Mouse (Mus musculus) neural tube, embryonic 10.5 days (tissue): Measurements from ENCODE around the gene Adipoq.
"Not testable (repeated sequence)": the region's sequence is repeated elsewhere in the genome, so short reads cannot be mapped to it uniquely, and the experiment has no call there.

ENCODE experiments used
- DNase-seq: peaks from one replicate; pipeline ENCODE4 v3.0.0-alpha.2; 2017; ENCODE audit warnings: low spot score; ENCODE audit errors: extremely low spot score

Adipoq gene

DNA sequence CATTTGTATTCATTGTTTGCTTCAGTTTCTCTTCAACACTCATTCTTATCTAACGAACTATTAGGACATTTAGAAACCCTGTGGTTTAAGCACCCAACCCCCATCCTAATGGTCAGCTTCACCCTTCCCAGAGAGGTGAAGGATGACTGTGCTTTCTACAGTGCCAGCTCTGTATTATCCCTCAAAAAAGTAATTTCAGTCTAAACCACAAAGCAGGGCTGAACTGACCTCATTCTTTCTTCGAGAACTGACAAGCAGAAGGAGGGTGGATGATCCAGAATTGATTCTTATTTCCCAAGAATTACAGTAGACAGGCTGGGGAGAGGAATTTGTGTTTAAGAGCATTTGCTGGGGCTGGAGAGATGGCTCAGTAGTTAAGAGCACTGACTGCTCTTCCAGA, 13.4 kb downstream of the Adipoq start:
- DNase-seq: no peak

DNA sequence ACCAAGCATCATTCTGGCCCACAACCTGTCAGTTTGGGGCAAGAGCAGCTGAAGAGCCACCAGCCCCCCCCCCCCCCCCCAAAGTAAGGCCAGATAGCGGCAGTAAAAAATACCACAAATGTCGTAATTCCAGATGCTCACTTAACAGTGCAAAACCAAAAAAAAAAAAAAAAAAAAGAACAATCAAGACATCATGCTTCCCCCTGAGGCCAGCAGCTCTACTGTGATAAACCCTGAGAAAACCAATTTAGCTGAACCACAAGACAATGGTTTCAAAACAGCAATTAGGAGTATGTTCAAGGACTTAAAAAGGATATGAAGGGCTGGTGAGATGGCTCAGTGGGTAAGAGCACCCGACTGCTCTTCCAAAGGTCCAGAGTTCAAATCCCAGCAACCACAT, 15.8 kb downstream of the Adipoq start:
- DNase-seq: no peak

DNA sequence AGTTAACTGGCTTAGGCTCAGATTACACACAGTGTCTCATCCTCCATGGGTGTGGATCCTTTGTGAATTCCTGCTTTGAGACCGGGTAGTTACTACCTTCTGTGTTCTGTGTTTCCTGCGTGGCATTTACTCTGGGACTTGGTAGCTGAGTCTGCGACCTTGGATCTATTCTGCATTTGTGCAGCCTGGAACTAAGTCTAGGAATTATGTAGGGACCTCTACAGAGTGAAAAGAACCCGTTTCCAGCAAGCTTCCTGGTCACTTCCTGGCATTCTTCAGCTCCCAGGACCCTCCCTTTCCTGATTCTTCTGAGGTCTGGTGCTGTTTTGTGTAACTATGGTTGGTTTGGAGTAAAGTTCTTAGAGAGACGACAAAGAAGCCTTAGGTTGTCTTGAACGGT, 18.1 kb downstream of the Adipoq start:
- no peak for DNase-seq

DNA sequence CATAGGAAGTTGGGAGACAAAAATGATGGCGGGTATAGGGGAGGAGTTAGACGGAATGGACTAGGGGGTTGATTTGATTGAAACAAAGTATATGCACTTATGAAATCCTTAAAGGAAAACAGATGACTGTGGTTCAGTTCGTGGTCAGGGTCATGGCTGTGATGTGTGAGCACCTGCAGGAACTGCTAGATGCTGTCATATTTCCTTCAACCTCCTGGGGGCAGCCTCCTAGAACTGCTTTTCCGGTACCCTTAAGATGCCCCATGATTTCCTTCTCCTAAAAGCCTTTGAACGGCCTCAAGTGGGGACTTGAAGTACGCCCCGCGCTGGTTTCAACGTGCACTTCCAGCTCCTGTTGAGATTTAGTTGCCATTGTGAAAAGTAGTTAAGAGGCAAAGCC, 19.1 kb downstream of the Adipoq start:
- DNase-seq: no peak

DNA sequence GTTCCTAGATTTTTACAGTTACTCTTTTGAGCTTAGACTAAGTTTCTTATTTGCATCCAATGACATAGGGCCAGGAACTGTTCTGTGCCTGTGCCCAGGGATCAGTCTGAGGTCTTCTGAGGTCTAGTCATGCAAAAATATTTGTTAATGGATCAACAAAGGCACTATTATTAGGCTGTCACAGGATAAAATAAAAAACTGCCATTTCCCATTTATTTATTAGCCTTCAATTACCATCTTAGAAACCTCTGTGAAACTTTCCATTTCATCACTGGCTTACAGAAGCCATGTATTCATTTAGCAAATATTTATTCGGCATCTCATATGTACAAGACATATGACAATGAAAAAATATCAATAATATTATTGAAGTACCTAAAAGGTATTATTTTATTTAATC, 20.3 kb downstream of the Adipoq start:
- no peak for DNase-seq

DNA sequence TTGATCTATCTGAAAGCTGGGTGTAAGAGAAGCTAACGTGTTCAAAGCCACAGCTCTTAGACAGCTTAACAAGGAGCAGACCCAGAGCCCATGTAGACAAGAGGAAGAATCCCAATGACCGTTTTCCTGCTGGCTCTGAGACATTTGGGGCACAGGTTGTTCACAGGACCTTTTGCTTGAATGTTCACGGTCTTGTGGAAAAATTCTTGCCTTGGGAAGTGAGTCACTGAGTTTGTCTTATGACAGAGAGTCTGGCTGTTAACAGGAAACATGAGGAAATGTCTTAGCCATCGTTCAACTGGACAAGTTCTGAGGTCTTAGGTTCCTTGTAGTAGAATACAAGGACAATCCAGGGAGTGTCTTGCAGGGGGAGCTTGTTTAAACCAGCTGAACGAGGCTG, 20.7 kb downstream of the Adipoq start:
- no peak for DNase-seq

DNA sequence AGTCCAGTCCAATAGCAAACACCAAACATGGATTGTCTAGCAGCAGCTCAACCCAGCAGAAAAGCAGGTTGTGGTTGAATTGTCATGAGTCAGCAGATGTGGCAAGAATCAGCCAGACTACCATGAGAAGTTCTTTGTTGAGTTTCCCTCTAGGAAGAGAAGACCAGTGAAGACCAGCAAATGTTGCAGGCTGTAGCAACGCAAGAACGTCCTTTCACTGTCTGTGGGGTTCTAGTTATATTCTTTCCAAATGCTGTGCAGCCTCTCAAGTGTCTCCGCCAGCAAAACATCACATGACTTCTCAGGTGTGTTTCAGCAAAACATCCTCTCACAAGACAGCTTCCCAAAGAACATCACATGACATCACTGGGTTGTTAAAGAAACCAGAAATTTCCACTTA, 24.5 kb downstream of the Adipoq start:
- no peak for DNase-seq

DNA sequence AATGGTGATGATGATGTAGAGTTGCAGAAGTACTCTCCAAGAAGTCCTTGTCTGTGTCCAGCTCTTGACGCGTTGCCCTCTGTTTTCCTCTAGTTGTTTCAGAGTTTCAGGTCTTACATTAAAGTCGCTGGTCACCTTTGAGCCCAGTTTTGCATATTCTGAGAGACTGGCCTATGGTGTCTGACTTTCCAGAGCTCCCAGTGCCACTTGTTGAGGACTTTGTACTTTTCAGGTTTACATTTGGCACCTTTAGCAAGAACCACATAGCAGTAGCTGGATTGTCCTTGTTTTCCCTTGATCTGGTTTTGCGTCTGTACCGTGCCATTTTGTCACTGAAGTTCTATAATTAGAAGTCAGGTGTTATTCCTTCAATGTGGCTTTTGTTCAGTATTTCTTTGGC, 27.6 kb downstream of the Adipoq start:
- no peak for DNase-seq

DNA sequence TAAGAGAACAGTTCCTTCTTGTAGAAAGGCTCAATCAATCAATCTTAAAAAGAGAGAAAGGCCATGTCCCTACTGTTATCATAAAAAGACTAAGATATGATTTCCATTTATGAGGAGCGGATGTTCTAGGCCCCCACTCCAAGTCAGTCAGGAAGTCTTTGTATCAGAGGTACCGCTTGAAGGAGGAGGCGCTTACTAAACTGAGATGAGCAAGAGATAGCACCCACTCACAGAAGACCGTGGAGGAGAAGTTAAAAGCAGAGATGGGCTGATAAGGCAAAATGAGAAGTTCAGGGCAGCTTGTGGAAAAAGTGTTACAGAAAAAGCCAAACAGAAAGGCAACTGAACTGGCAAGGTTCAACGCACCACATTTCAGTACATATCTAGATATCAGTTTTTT, 28.5 kb downstream of the Adipoq start:
- DNase-seq: no peak

DNA sequence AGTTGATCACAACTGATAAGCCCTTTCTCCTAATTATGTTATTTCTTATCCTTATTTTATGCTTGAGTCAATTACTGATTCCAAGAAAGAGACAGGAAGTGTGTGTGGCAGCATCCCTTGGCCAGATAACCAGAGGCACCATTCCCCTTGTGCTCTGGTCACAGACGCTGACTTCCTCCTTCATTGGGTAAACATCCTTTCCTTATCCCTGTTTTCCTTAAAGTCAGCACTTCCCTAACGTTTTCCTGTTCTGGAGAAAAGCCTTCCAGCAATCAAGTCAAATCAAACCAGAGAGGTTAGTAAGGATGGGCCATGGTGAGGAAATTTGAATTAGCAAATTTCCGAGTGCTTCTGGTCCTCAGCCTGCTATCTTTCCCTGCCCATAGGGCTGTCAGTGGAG, 29.6 kb downstream of the Adipoq start:
- DNase-seq: no peak

DNA sequence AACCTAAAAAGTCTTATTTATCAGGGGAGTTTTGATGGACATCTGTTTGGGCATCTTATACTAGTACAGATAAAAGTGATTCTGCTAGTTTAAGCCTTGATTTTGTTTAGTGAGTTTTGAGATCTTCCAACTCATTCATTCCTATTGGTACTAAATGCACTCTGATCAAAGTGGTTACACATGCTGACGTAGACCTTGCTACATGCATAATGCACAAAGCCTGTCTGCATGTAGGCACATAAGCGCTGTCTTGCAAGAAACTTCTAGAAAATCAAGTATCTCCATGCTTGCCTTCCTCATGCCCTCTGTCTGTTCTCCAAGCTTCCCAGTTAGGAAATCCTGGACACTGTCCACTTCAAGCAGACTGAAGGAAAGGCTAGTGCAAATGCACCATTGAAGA, 31.5 kb downstream of the Adipoq start:
- DNase-seq: no peak

DNA sequence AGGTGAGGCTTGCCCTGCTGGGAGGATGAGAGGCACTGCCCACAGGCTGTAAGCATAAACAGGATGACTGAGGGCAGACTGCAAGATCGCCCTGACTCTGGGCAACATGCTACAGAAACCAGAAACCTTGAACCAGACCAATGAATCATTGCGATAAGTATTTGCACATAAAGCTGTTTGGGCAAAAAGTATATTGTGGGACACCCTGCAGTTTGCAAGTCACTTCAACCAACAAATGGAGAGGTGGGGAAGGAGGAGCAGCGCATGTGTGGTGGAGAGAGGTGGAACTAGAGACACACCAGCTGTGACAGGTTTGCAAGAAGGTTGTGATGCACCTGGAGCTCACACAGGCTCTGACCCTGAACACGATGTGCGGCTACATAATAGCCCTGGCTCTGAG, 32.5 kb downstream of the Adipoq start:
- DNase-seq: no peak

DNA sequence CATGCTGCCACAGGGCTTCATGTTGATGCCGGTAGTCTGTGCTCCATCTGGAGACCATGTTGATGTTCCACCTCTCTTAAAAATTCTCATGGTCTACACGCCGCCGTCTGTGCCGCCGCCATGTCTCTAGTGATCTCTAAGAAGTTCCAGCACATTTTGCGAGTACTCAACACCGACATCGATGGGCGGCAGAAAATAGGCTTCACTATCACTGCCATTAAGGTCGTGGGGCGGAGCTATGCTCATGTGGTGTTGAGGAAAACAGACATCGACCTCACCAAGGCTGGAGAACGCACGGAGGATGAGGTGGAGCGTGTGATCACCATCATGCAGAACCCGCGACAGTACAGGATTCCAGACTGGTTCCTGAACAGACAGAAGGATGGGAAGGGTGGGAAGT, 33.1 kb downstream of the Adipoq start:
- not testable (repeated sequence) for DNase-seq

DNA sequence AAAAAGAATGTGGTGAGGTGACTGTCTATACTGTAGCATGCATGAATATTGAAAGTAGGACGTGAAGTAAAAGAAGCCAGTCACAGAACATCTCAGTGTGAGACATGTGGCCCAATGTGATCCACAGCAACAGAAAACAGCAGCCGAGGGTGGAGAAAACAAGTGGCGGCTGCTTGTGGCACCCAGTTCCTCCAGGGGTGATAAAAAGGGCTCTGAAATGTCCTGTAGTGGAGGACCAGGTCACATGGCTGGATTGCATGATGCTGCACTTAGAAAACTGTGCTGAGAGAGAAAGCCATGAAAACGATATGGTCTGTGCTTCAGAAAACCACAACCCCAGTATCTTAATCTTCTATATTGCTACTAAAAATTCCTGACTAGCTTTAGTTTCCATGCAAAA, 34.7 kb downstream of the Adipoq start:
- no peak for DNase-seq

DNA sequence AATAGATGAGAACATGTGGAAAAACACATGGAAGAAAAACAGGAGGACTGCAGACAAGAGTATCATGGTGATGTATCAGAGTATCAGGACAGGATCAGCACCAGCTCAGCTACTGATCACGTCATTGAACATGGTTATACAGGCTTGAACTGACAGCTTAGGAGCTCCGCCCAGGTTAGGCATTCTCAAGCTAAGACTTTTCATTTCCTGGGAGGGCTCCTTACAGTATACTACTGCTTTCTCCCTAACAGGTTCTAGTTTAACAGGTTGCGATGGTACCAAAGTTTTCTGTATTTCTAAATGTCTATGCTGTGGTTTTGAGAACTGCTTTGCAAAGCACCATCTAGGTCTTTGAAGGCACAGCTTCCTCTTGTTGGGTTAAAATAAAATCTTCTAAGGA, 35.2 kb downstream of the Adipoq start:
- DNase-seq: no peak

DNA sequence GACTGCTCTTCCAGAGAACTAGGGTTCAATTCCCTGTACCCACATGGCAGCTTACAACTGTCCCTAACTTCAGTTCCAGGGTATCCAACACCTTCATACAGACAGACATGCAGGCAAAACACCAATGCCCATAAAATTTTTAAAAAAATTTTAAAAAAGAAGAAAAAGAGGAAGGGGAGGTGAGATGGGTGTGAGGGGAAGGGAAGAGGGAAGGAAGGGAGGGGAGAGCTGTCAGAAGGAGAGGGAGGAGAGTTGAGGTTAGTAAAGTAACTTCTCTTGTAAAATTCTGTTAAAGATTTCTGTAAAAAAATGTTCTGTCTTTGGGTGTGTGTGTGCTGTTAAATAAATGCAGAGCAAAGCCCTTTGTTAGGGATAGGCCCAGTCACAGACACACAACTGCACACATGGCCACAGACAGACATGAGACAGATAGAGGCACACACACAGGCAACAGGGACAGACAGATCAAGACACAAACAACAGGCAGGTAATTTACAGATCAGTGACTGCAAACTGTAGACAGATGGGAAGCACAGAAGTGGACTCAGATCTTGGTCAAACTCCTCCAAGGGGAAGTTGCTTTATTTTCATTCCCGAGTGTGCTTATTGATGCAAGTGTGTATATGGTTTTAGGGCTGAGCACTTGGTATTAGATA, 35.7 kb downstream of the Adipoq start:
- no peak for DNase-seq

DNA sequence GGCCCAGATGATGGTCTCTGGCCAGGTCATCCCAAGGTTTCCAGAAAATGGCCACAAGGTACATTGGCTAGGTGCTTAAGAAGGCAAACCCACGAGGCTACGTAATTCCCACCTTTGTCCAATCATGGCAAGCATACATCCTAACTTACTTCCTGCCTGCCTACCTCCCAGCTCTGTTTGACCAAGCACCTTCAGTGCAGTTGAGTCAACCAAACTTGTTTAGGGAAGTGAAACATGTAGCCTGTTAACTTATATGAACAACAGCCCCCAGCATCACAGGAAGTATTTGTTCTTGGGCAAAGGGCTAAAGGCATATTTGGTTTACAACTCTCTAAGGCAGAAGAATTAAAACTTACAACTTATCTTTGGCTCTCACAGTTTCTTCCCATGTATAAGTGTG, 39.5 kb downstream of the Adipoq start:
- DNase-seq: no peak

DNA sequence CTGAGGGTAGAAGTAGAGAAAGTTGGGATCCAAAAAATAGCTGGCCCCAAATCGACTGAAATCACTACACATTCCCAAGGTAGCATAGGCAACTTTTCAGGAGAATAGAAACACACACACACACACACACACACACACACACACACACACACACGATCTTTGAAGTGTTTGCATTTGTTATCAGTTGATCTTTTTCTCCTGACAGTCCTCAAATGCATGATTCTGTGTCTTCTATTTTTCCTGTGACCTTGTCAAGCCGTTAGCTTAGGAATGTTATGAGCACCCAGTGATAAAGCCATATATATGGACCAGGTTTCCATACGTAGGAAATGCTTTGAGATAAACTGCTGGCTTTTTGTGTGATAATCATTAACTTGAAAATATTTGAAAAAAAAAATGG, 40.1 kb downstream of the Adipoq start:
- DNase-seq: no peak

DNA sequence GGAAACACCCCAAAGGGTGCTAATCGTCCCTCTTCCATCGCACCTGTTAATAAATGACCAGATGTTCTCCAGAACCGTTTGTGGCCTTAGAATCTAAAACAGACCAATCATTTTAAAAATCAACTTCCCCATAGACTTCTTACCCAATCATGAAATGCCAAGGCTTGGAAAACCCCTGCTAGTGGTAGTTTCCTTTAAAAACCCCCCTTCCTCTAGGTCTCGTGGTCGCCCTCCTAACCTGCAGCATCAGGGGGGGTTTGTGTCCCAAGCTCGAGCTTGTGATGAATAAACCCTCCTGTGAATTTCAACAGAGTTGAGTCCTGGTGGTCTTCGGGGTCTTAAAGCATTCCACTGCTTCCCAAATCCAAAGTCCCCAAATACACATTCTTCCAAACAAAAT, 41.6 kb downstream of the Adipoq start:
- DNase-seq: no peak

DNA sequence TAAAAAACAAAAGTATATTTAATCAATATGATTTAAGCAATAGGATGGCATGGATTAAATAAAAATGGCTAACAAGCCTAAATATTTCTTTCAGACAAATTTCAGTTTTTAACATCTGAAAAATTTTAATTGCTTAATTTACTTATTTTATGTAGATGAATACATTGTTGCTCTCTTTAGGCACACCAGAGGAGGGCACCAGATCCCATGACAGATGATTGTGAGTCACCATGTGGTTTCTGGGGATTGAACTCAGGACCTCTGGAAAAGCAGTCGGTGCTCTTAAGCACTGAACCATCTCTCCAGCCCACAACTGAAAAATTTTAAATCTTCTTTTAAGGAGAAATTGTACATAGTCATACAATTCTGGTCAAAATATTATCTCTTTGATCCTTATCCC, 43.3 kb downstream of the Adipoq start:
- no peak for DNase-seq

DNA sequence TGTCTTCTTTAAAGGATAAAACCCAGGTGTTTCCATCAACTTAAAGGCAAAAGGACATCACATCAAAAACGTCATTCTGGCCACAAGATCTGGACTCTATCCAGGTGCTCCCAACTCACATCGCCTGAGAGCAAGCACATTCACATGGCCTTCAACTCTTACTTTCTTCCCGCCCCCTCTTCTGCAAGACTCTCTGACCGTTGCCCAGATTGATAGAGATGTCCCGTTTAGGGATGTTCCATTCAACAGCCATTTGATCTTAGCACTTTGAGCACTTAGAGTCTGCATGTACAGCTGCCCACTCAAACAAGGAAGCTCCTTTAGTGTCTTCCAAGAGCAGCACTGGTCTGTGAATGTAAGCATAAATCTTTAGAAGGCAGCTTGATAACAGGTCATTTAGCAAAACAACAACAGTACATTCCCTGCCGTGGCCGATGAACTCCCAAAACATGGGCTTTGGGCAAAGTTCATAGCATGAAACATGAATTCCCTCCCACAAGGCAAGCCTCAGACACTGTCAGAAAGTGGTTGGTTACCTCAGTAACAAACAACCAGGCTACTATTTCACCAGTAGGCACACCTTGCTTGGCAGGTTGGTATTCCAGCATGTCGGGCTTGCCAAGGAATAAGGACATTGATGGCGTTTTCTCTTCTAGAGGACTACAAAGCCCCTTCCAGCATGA, 45.4 kb downstream of the Adipoq start:
- DNase-seq: no peak

DNA sequence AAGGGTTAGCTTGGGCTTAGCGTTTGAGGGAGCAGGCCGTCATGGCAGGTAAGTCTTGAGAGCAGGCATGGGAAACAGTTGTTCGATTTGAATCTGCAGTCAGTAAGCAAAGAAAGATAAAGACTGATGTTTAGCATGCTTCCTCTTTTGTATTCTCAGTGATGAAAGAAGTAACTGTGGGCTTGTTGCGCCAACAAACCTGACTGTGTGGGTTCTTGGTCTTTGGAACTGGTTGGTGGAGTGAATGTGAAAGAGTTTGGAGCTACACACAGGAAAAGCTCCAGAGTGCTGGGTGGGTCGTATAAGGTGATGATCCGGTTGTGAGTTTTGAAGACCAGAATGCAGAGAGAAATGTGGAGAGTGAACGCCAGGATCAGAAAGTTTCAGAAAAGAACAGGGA, 49.3 kb downstream of the Adipoq start:
- DNase-seq: no peak

DNA sequence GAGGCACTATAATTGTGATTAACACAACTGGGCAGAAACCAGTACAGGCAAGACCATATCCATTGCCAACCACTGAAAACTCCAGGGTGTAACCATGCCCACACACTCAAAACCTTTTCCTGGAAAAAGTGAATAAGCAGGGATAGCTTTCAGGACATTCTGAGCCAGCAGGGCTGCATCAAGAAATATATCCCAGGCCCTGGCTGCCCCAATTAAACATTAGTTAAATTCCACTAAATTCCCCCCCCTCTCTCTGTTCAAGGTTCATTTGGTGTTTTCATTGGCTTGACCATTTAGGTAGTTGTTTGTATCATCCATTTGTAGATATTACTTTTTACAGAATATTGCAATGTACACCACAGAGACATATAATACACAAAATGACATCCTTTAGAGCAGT, 50.0 kb downstream of the Adipoq start:
- DNase-seq: no peak

DNA sequence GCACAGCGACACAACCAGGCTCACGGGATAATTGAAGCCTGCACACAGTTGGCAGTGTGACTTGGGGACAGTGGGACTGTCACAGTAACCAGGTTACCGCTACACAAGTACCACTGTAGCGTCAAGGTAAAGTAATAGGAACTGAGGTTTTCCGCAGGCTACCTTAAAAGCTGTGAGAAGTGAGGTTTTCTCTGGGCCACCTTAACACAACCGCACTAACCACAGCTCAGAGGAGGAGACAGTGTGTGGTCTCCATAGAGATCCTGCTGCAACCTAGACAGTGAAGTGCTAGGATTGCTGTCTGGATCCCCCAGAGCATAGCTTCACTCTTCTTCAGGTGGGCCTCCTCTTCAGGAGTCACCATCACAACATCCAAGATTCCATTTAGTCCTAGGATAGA, 50.5 kb downstream of the Adipoq start:
- no peak for DNase-seq
